Mouse (Mus musculus) thymus, adult 2 months (tissue): ENCODE data around the gene Cd164. TPM values are rescaled to one million over a fixed set of nuclear protein-coding genes. Genes with fewer than 3 reads are reported as not detected.
A peak's percentile ranks its signal among the peaks of the same experiment; 100 is the strongest.

Experiments used
- DNase-seq: peaks from one replicate; pipeline ENCODE4 v3.0.0; 2021
- H3K27ac ChIP-seq: fragments of 200-500 bp; 2 replicates; pipeline ENCODE4 v1.5.1; 2012; ENCODE audit warnings: low read length, control low read depth; ENCODE audit not compliant: control insufficient read depth, insufficient read depth
- H3K27me3 ChIP-seq: fragments of 200-500 bp; 2 replicates; pipeline ENCODE4 v1.6.1; 2012; ENCODE audit warnings: mild to moderate bottlenecking, low read length, moderate library complexity, mixed read lengths; ENCODE audit not compliant: control insufficient read depth, insufficient read depth
- H3K36me3 ChIP-seq: fragments of 200-500 bp; 2 replicates; pipeline ENCODE4 v1.6.1; 2012; ENCODE audit warnings: mild to moderate bottlenecking, low read length, moderate library complexity; ENCODE audit not compliant: control insufficient read depth, insufficient read depth
- H3K4me1 ChIP-seq: fragments of 200-500 bp; replicated peaks from 2 replicates; pipeline ENCODE4 v1.6.1; 2012; ENCODE audit warnings: low read length; ENCODE audit not compliant: control insufficient read depth, insufficient read depth
- H3K4me3 ChIP-seq: fragments of 200-500 bp; 2 replicates; pipeline ENCODE4 v1.5.1; 2012; ENCODE audit warnings: mild to moderate bottlenecking, low read length, control low read depth, moderate library complexity; ENCODE audit not compliant: control insufficient read depth, insufficient read depth
- CTCF ChIP-seq: fragments of 200-500 bp; IDR thresholded peaks from 2 replicates; pipeline ENCODE4 v1.5.1; 2012; ENCODE audit warnings: mild to moderate bottlenecking, control low read depth, low read length, moderate library complexity, borderline replicate concordance; ENCODE audit not compliant: control insufficient read depth, poor library complexity, insufficient read depth; ENCODE audit errors: extremely low read depth
- POLR2A ChIP-seq: fragments of 200-500 bp; IDR thresholded peaks from 2 replicates; pipeline ENCODE4 v1.6.1; 2012; ENCODE audit warnings: mild to moderate bottlenecking, low read length, control low read depth, moderate library complexity; ENCODE audit not compliant: control insufficient read depth, poor library complexity, insufficient read depth; ENCODE audit errors: extremely low read depth
- WGBS: fragments of 180-500 bp; shearing (Covaris S2); methylation state at CpG from one replicate; pipeline ENCODE4 v1.1.7; 2018; 5-methylcytosine and 5-hydroxymethylcytosine counted together
- polyA plus RNA-seq: library from polyadenylated mRNA; depleted of rRNA; stranded (reverse); fragments of >200 nt; gene quantifications from 2 replicates; pipeline ENCODE4 v1.2.3, GENCODE M21; 2012

The Cd164 gene
- polyA plus RNA-seq, 1 experiment: 223 TPM

DNA sequence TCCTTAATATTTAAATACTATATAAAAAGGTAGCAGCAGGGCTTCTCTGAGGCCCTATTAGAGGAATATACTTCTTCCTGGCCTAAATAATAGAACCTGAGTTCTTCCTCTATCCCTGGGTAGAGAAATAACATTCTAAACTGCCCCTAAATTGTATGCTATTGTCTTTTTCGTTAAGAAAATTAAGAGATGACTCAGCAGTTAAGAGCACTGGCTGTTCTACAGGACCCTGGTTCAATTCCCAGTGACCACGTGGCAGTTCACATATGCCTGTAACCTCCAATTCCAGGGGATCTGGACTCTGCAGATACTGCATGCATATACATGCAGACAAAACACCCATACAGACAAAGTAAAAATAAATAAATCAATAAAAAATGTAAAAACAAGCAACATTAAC is 24.6 kb downstream of the Cd164 start:
- TF ChIP-seq POLR2A (no peak), CTCF (no peak)
- Histone ChIP-seq H3K27ac (no peak overlapping the region), H3K4me1 (peaks cover 16% of the 10 kb centered on the region), H3K36me3 (no peaks in the 10 kb centered on the region), H3K27me3 (no peaks in the 10 kb centered on the region), H3K4me3 (no peak overlapping the region)
- no peak for DNase-seq
- WGBS: 73% methylated on average over 2 of the region's 2 CpGs

DNA sequence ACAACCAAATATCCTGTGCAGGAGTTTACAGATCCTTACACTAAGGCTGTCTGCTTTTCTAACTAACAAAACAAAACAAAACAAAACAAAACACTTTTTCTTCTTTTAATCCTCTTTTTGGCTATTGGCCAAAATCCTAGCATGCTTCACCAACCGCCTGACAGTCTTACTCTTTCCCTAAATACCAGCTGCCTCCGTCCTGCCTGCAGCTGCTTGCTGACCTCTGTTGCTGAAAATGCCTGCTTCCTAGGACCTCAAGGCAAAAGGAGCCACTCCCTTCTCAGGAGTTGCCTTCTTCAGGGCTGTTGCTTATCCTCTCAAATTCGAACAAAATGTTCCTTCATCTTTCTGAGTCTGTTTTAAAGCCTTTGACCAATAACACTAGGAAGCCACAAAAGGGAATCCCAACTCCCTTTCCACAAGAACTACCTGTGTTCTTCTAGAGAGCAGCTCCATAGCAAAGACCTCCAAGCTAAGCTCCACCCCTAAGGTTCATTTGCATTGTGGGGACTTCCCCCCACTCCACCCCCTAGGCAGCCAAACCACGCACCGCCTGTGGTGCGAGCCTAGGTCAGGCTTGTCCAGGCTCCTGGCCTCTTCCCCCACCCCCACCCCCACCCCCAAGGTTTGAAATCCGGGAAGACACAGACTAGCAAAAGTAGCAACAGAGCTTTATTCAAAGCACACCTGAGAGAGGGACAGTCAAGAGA is 25.4 kb downstream of the Cd164 start:
- 48% methylated on average over 7 of the region's 7 CpGs for WGBS
- Histone ChIP-seq H3K4me3 (no peak overlapping the region), H3K27me3 (no peaks in the 10 kb centered on the region)

DNA sequence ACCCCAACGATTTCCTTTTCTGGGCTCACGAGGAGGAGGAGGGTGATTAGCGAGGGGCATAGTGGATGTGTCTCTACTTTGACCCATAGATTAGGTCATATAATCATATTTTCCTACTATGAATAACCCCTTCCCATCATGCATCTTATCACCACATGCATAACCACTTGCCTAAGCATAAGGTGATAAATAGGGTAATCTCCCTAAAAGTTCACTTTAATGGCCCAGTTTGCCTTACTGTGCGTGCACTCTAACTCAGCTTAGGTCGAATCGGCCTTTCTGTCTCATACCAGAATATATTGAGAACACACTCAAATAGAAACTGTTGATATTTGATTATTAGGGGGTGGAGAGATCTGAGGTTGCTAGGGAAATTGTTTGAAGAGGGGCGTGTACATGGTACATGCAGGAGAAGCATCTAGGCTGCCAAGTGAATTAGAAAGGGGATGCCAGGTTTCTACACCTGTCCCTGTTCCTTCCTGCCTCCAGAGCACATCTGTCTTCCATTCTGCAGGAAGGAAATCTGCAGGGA is 26.1 kb downstream of the Cd164 start:
- H3K27me3 ChIP-seq: no peaks in the 10 kb centered on the region
- H3K4me3 ChIP-seq: no peak overlapping the region
- H3K4me1 ChIP-seq: peaks cover 16% of the 10 kb centered on the region
- 79% methylated on average over 7 of the region's 7 CpGs for WGBS
- no peak for DNase-seq
- no peak overlapping the region for H3K27ac ChIP-seq
- TF ChIP-seq CTCF: no peak
- TF ChIP-seq POLR2A: no peak
- H3K36me3 ChIP-seq: no peaks in the 10 kb centered on the region

More for the DNA sequence above, 25.4 kb downstream of the Cd164 start:
- TF ChIP-seq CTCF (no peak), POLR2A (no peak)
- Histone ChIP-seq H3K4me1 (peaks cover 16% of the 10 kb centered on the region), H3K36me3 (no peaks in the 10 kb centered on the region), H3K27ac (no peak overlapping the region)
- no peak for DNase-seq

DNA sequence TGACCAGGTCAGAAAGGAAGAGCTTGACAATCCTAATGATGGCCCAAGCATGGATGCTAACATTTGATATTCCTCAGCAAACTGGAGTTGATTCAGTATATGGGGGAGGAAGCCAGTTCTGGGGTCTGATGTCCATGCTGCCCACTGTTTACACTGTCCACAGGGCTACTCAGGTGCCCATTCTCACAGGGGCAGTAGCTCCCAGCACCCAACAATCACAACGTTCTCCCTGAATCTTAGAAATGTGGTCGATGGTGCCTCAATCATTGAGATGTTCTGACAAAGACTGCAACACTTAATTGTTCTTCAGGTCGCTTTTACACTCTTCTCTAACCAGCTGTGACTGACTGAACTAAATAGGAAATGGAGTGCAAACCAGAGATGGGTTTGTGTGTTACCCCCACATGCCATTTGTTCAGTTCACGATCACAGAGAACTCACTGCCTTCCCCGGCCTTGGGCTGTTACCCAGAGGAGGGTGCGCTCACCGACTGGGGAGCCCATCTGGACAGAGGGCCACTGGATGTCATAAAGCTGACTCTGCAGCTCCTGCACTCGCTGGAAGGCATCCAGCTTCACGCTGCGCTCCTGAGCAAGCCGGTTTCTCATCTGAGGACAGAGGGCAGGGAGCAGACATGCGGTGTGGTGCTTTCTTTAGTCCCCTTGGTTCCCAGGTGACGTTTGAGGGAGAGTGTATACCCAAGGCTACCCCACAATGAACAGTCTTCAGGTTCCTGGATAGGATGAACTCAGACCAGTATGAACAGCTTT is 27.4 kb downstream of the Cd164 start:
- no peaks in the 10 kb centered on the region for H3K36me3 ChIP-seq
- no peak overlapping the region for H3K27ac ChIP-seq
- 88% methylated on average over 13 of the region's 13 CpGs for WGBS
- no peaks in the 10 kb centered on the region for H3K27me3 ChIP-seq
- TF ChIP-seq POLR2A (no peak), CTCF (no peak)
- DNase-seq: no peak
- H3K4me1 ChIP-seq: peaks cover 24% of the 10 kb centered on the region
- H3K4me3 ChIP-seq: no peak overlapping the region

DNA sequence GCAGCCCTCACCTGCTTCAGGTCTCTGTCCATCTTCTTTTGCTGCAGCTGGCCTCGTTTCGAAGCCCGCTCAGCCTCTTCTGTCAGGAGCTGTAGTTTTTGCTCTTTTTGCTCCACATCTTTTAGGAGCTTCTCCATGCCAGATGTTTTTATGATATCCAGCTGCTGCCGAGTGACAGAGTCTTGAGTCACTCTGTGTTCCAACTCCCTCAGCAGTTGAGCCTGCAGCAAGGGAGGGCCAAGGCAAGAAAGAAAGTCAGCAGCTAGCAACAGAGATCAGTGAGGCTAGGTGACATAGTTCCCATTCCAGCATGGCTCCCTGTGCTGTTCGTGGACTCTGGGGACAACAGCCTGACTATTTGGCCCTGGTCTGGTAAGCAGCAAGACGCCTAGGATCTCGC is 31.5 kb downstream of the Cd164 start:
- Histone ChIP-seq H3K36me3 (no peaks in the 10 kb centered on the region), H3K4me1 (peaks cover 40% of the 10 kb centered on the region), H3K27me3 (no peaks in the 10 kb centered on the region), H3K27ac (no peak overlapping the region), H3K4me3 (no peak overlapping the region)
- TF ChIP-seq POLR2A (no peak), CTCF (no peak)
- no peak for DNase-seq
- whole genome bisulfite sequencing: 96% methylated on average over 7 of the region's 7 CpGs

DNA sequence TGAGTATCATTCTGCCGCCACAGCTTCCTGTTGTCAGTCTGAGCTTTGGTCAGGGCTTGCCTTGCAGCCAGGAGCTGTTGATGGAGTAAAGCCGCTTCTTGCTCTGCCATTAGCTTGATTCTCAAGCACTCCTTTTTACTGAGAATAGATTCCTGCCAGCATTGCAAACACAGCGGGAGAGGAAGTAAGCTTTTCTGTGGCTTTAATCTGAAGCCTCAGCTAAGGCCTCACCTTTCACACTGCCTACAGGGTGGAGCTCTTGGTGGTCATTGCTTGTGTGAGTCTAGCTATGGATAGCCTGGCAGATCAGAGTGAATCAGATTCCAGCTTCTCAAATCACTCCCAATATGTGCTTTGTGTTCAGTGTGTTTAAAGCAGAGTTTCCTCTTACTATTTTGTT is 33.1 kb downstream of the Cd164 start:
- 2% methylated on average over 3 of the region's 3 CpGs for WGBS
- H3K4me1 ChIP-seq: peaks cover 34% of the 10 kb centered on the region
- H3K36me3 ChIP-seq: no peaks in the 10 kb centered on the region
- peak overlapping the region; percentile 82 for H3K27ac ChIP-seq
- H3K27me3 ChIP-seq: no peaks in the 10 kb centered on the region
- DNase-seq: peak; percentile 33
- no peak overlapping the region for H3K4me3 ChIP-seq
- TF ChIP-seq POLR2A (no peak), CTCF (no peak)

DNA sequence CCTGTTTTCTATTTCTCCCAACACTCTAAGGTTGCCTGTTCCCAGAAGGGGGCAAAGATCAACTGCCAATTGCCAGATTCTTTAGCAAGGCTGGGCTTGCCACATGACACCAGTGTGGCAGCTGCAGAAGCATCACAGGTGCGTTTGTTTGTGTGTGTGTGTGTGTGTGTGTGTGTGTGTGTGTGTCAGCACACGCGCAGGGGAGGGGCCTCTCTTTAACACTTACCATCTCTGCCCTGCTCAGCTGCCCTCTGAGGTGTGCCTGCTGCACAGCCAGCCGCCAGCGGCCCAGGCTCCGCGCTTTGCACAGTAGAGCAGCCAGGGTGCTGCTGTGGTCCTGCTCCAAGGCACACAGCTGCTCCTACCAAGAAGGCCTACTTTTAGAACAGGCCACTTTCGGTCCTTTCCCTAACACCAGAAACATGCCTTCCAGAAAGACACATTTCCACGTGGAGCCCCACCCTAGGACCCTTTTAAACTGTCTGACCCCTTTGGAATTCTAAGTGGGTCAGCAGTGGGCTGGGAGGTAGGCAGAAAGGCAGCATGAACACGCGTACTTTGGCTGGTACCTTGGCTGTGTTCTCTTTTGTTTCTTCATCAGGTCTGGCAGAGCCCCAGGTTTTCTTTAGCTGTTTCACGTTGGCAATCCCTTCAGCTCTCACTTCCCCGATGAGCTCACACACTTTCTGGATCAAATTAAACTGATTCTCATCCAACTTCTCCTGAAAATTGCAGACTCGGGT is 33.8 kb downstream of the Cd164 start:
- TF ChIP-seq POLR2A (peak; percentile 91), CTCF (0 out of 2 replicates have a peak, but pooled peaks have one; percentile 32)
- H3K27ac ChIP-seq: peak overlapping the region; percentile 93
- H3K4me3 ChIP-seq: no peak overlapping the region
- H3K4me1 ChIP-seq: peaks cover 34% of the 10 kb centered on the region
- no peaks in the 10 kb centered on the region for H3K36me3 ChIP-seq
- whole genome bisulfite sequencing: 28% methylated on average over 14 of the region's 14 CpGs
- H3K27me3 ChIP-seq: no peaks in the 10 kb centered on the region
- peak; percentile 85 for DNase-seq
